Mouse (Mus musculus) stomach, postnatal 0 days (tissue): ENCODE results near the gene Col1a2. TPM values are rescaled to one million over a fixed set of nuclear protein-coding genes. Genes with fewer than 3 reads are reported as not detected.

Experiments used
- ATAC-seq: fragments of 200-750 bp; cut with Nextera tagmentation; 2 replicates; pipeline ENCODE4 v1.8.0; 2017; ENCODE audit not compliant: low FRiP score, low TSS enrichment
- DNase-seq: peaks from one replicate; pipeline ENCODE4 v3.0.0-alpha.2; 2016; ENCODE audit warnings: low spot score
- H3K27ac ChIP-seq: fragments of 300-500 bp; sonication (generic); replicated peaks from 2 replicates; pipeline ENCODE4 v1.5.1; 2014; ENCODE audit warnings: mild to moderate bottlenecking, control low read depth
- H3K27me3 ChIP-seq: fragments of 300-500 bp; sonication (generic); 2 replicates; pipeline ENCODE4 v1.6.1; 2014; ENCODE audit warnings: low read length; ENCODE audit not compliant: control insufficient read depth, insufficient read depth
- H3K36me3 ChIP-seq: fragments of 300-500 bp; sonication (generic); 2 replicates; pipeline ENCODE4 v1.6.1; 2014; ENCODE audit warnings: low read length, mixed read lengths; ENCODE audit not compliant: control insufficient read depth, insufficient read depth
- H3K4me1 ChIP-seq: fragments of 300-500 bp; sonication (generic); replicated peaks from 2 replicates; pipeline ENCODE4 v1.6.1; 2014; ENCODE audit warnings: antibody characterized with exemption; ENCODE audit not compliant: control insufficient read depth, insufficient read depth
- H3K4me2 ChIP-seq: fragments of 300-500 bp; sonication (generic); replicated peaks from 2 replicates; pipeline ENCODE4 v1.6.1; 2014; ENCODE audit warnings: low read depth, mild to moderate bottlenecking, control low read depth, moderate library complexity
- H3K4me3 ChIP-seq: fragments of 300-500 bp; sonication (generic); 2 replicates; pipeline ENCODE4 v1.5.1; 2014; ENCODE audit warnings: low read depth, low read length, control low read depth
- H3K9ac ChIP-seq: fragments of 300-500 bp; sonication (generic); 2 replicates; pipeline ENCODE4 v1.6.1; 2014; ENCODE audit warnings: mild to moderate bottlenecking, low read length, control low read depth, mixed read lengths
- H3K9me3 ChIP-seq: fragments of 300-500 bp; sonication (generic); 2 replicates; pipeline ENCODE4 v1.6.1; 2016; ENCODE audit warnings: low read length; ENCODE audit not compliant: control insufficient read depth
- CTCF ChIP-seq: IDR thresholded peaks from 2 replicates; pipeline ENCODE4 v1.5.1; 2016; ENCODE audit warnings: antibody characterized with exemption, low read depth, mild to moderate bottlenecking, moderate library complexity
- EP300 ChIP-seq: optimal IDR thresholded peaks from 2 replicates; pipeline ENCODE3; 2016; ENCODE audit warnings: antibody characterized with exemption
- WGBS: fragments of 180-500 bp; shearing (Covaris S2); extraction: QIAGEN DNeasy Blood & Tissue Kit; methylation state at CpG from one replicate; pipeline ENCODE4 v1.1.7; 2014; 5-methylcytosine and 5-hydroxymethylcytosine counted together
- polyA plus RNA-seq: library from polyadenylated mRNA; unstranded; fragments of >200 nt; fragmentation: Nextera tagmentation; extraction: Ambion mirVana; gene quantifications from 2 replicates; pipeline ENCODE4 v1.2.1, GENCODE M21; 2015

Gene Col1a2
- polyA plus RNA-seq, 1 experiment from 2014 or later, result 504 TPM

- no peaks in the 10 kb centered on the region for H3K4me1 ChIP-seq
- ATAC-seq (no peak), DNase-seq (no peak)
- H3K27ac ChIP-seq, result no peak overlapping the region
- H3K9ac ChIP-seq, result no peak overlapping the region
- TF ChIP-seq CTCF (no peak), EP300 (no peak)
- no peak overlapping the region for H3K4me3 ChIP-seq
- WGBS, result 76% methylated on average over 6 of the region's 6 CpGs
- no peak overlapping the region for H3K4me2 ChIP-seq
- H3K36me3 ChIP-seq, result no peaks in the 10 kb centered on the region
- H3K9me3 ChIP-seq, result no peaks in the 10 kb centered on the region
- H3K27me3 ChIP-seq, result no peaks in the 10 kb centered on the region
Observed at GRCm38 (mm10) chr6:4578343-4578742, 73.7 kb downstream of the Col1a2 start.

GRCm38 (mm10) chr6:4579620-4580019, 75.0 kb downstream of the Col1a2 start:
- 54% methylated on average over 5 of the region's 5 CpGs for WGBS
- no peak for DNase-seq
- Histone ChIP-seq H3K36me3 (no peaks in the 10 kb centered on the region), H3K9me3 (no peaks in the 10 kb centered on the region), H3K4me1 (no peaks in the 10 kb centered on the region), H3K4me3 (no peak overlapping the region), H3K27me3 (no peaks in the 10 kb centered on the region), H3K9ac (no peak overlapping the region), H3K4me2 (no peak overlapping the region), H3K27ac (no peak overlapping the region)
- TF ChIP-seq EP300 (no peak), CTCF (no peak)
- no peak for ATAC-seq

GRCm38 (mm10) chr6:4583485-4583884, 78.9 kb downstream of the Col1a2 start:
- Histone ChIP-seq H3K4me2 (no peak overlapping the region), H3K9me3 (no peaks in the 10 kb centered on the region), H3K36me3 (no peaks in the 10 kb centered on the region), H3K4me3 (no peak overlapping the region), H3K9ac (no peak overlapping the region), H3K27ac (no peak overlapping the region), H3K4me1 (no peaks in the 10 kb centered on the region), H3K27me3 (no peaks in the 10 kb centered on the region)
- ATAC-seq, result peak; percentile 86
- TF ChIP-seq EP300 (no peak), CTCF (no peak)
- 34% methylated on average over 6 of the region's 6 CpGs for WGBS
- DNase-seq, result peak; percentile 62

DNA sequence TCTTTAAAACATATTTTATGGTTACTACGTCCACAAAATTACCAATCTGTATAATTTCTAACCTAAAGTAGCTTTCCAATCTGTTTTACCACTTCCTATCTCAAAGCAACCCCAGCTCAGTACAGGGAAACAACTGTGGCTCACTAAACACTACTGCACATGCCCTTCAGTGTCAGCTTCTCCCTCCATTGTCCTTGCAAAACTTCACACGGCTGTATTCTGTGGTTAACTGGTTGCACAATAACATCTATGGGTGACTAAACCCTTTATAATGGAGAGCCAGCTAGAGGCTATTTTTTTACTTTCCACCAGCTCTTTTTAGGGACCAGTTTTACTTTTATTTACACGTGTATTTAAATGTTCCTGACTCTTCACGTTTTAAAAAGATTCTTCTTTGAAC, 83.3 kb downstream of the Col1a2 start:
- Histone ChIP-seq H3K4me2 (no peak overlapping the region), H3K27ac (no peak overlapping the region), H3K4me1 (no peaks in the 10 kb centered on the region), H3K4me3 (no peak overlapping the region), H3K27me3 (no peaks in the 10 kb centered on the region), H3K9me3 (no peaks in the 10 kb centered on the region), H3K9ac (no peak overlapping the region), H3K36me3 (no peaks in the 10 kb centered on the region)
- ATAC-seq (no peak), DNase-seq (no peak)
- 72% methylated on average over 4 of the region's 4 CpGs for WGBS
- no peak for TF ChIP-seq CTCF
- TF ChIP-seq EP300, result no peak

DNA sequence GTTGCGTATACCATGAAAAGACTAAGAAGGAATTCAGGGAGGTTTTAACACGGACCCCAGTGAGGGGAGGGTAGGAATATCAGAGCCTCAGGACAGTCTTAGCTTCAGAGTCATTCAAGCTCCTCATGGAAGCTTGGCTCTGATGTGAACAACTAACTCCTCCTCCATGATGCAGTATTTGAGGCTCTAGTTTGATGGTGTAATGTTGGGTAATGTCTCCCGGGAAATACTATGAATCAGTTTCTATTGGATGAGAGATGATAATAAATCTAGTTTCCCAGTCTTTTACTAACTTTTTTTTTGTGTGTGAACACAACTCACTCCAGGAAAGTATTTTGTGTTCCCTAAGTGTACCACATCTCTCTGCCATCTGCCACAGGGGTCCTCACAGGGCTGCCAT, 84.1 kb downstream of the Col1a2 start:
- H3K4me2 ChIP-seq, result no peak overlapping the region
- H3K36me3 ChIP-seq, result no peaks in the 10 kb centered on the region
- no peak overlapping the region for H3K9ac ChIP-seq
- no peaks in the 10 kb centered on the region for H3K27me3 ChIP-seq
- no peaks in the 10 kb centered on the region for H3K9me3 ChIP-seq
- ATAC-seq (no peak), DNase-seq (no peak)
- no peak overlapping the region for H3K27ac ChIP-seq
- no peak overlapping the region for H3K4me3 ChIP-seq
- no peaks in the 10 kb centered on the region for H3K4me1 ChIP-seq
- 96% methylated on average over 3 of the region's 3 CpGs for WGBS
- TF ChIP-seq EP300 (no peak), CTCF (no peak)

DNA sequence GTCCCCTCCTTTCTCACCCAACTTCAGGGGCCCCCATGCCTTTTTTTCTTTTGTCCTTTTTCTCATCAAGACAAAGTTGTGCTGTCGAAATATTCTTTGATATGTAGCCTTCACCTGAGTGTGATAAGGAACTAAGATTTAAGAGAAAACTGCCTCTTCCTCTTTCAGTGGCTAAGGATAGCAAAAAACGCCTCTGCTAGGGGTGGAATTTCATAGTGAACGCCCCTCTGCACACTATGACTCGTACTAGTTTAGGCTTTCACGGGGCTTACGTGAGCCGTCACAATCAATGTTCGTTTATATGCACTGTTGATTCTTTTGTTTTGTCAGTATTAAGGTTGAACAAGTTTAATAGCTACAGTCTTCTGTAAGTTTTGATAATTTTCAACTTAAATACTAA, 85.5 kb downstream of the Col1a2 start:
- H3K4me2 ChIP-seq, result no peak overlapping the region
- no peaks in the 10 kb centered on the region for H3K27me3 ChIP-seq
- no peaks in the 10 kb centered on the region for H3K9me3 ChIP-seq
- WGBS, result 40% methylated on average over 8 of the region's 8 CpGs
- H3K36me3 ChIP-seq, result no peaks in the 10 kb centered on the region
- no peak overlapping the region for H3K27ac ChIP-seq
- no peak overlapping the region for H3K9ac ChIP-seq
- no peak for TF ChIP-seq EP300
- TF ChIP-seq CTCF, result no peak
- DNase-seq (no peak), ATAC-seq (no peak)
- H3K4me1 ChIP-seq, result no peaks in the 10 kb centered on the region
- H3K4me3 ChIP-seq, result no peak overlapping the region

Other genes starting within 250 kb of the Col1a2 start
- 9.5 and 9.7 TPM in 2 replicates for gene Casd1, start 96.0 kb downstream of the Col1a2 start, polyA plus RNA-seq
- 45.8 and 50.4 TPM in 2 replicates for gene Sgce, start 242.4 kb downstream of the Col1a2 start, polyA plus RNA-seq
- 0.55 and 0.70 TPM in 2 replicates for gene Peg10, start 242.5 kb downstream of the Col1a2 start, polyA plus RNA-seq